Mouse (Mus musculus) left cerebral cortex, postnatal 14 days (tissue): ENCODE measurements around the gene Gm20547. TPM values are rescaled to one million over a fixed set of nuclear protein-coding genes. Genes with fewer than 3 reads are reported as not detected.
"Not testable (repeated sequence)": the region's sequence is repeated elsewhere in the genome, so short reads cannot be mapped to it uniquely, and the experiment has no call there.

Experiments used
- DNase-seq, 2 experiments: peaks; one replicate each; pipeline ENCODE4 v3.0.0; 2021 to 2022; ENCODE audit warnings: low spot score in 2 of 2, mixed read lengths in 1 of 2
- intact Hi-C: fragments of 180-260 bp; cut with DNase I; formaldehyde crosslinking; loops from one replicate; pipeline ENCODE4 v1.15.1; 2025
- microRNA-seq, 2 experiments: library from miRNA; unstranded; fragments of <30 nt; microRNA quantifications; one replicate each; pipeline ENCODE4 v1.2.0; 2022
- total RNA-seq, 2 experiments: library from RNA; stranded (reverse); gene quantifications; 2 replicates each; pipeline ENCODE4 v1.2.3; 2021

The Gm20547 gene
- total RNA-seq, 2 experiments from 2014 or later: 0.26 TPM; not detected in 1

GRCm38 (mm10) chr17:34836155-34836855 lies 45.5 kb downstream of the Gm20547 start:
- intact Hi-C loops: loop anchor here (2.0 to 5.0 kb wide), 2 partner anchors 14 to 184 kb away; partner anchors contain the start of genes Nelfe and Skiv2l
- DNase-seq: no peak

DNA sequence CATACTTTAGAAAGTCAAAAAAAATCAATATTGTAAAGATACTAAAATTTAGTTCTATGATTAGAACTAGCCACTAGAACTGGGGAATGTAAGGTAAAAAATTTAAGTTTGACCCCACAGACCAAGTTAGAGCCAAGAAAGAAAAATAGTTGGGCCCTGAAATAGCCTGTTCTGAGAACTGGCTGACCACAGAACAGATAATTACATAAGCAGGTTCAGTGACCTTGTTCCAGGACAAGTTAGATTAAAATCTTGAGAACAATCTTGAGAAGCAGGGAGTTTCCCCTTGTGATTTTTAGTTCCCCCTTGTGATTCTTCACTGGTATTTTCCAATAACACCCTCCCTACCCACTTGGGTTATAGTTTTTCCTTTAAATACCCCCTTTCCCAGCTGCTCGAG lies 51.1 kb downstream of the Gm20547 start:
- intact Hi-C loops, DNase-seq: not testable (repeated sequence)

- intact Hi-C loops: loop anchor here (5.0 kb wide), 1 partner anchor 83 kb away; no protein-coding TSS in a partner anchor
- no peak for DNase-seq
Measured at GRCm38 (mm10) chr17:34814818-34815370, 66.9 kb downstream of the Gm20547 start.

- intact Hi-C loops: loop anchor here (5.0 kb wide), 1 partner anchor 81 kb away; no protein-coding TSS in a partner anchor
- DNase-seq: peak; percentile 32 to 49
Measured at GRCm38 (mm10) chr17:34813747-34814146, 68.1 kb downstream of the Gm20547 start.

GRCm38 (mm10) chr17:34811275-34811674 lies 70.6 kb downstream of the Gm20547 start:
- no peak for DNase-seq
- intact Hi-C loops: loop anchor here (5.0 kb wide), 1 partner anchor 79 kb away; no protein-coding TSS in a partner anchor

- not testable (repeated sequence) for DNase-seq
- intact Hi-C loops: loop anchor here (5.0 kb wide), 1 partner anchor 79 kb away; no protein-coding TSS in a partner anchor
Measured at GRCm38 (mm10) chr17:34810811-34811210, 71.0 kb downstream of the Gm20547 start.

GRCm38 (mm10) chr17:34810411-34810810 lies 71.4 kb downstream of the Gm20547 start:
- intact Hi-C loops: loop anchor here (5.0 kb wide), 1 partner anchor 78 kb away; no protein-coding TSS in a partner anchor
- DNase-seq: not testable (repeated sequence)

- no peak for DNase-seq
- intact Hi-C loops: loop anchor here (10.0 kb wide), 1 partner anchor 154 kb away; no protein-coding TSS in a partner anchor
Measured at GRCm38 (mm10) chr17:34808599-34809205, 73.1 kb downstream of the Gm20547 start.

GRCm38 (mm10) chr17:34807176-34807575 lies 74.7 kb downstream of the Gm20547 start:
- no peak for DNase-seq
- intact Hi-C loops: loop anchor here (10.0 kb wide), 1 partner anchor 152 kb away; no protein-coding TSS in a partner anchor

Small RNA genes within 50 kb of the gene (microRNA-seq; reads per million reads assigned to microRNA genes)
- 4.0 to 4.4 reads per million in 2 experiments for gene Mir6970
- 1.7 to 4.2 reads per million in 2 experiments for gene Mir6971
- 0 reads per million in 2 experiments for gene Mir6972

Other genes with a start within 250 kb of the Gm20547 start
- gene Fkbpl, start 237.3 kb downstream of the Gm20547 start, total RNA-seq: 10 to 100 TPM; 16.1 to 16.7 TPM
- gene Atf6b, start 234.9 kb downstream of the Gm20547 start, total RNA-seq: 10 to 100 TPM; 76.4 to 80.3 TPM
- gene Tnxb, start 211.5 kb downstream of the Gm20547 start, total RNA-seq: 1 to 10 TPM; 1.5 to 1.8 TPM
- gene C4b, start 138.2 kb downstream of the Gm20547 start, total RNA-seq: 1 to 10 TPM; 5.2 to 8.0 TPM
- gene Cyp21a1, start 77.5 kb downstream of the Gm20547 start, total RNA-seq: not detected
- gene Stk19, start 45.1 kb downstream of the Gm20547 start, total RNA-seq: 10 to 100 TPM; 58.2 to 59.3 TPM
- gene Dxo, start 45.0 kb downstream of the Gm20547 start, total RNA-seq: 10 to 100 TPM; 33.5 to 35.8 TPM
- gene Skiv2l, start 31.8 kb downstream of the Gm20547 start, total RNA-seq: 10 to 100 TPM; 68.5 to 73.1 TPM
- gene Nelfe, start 31.7 kb downstream of the Gm20547 start, total RNA-seq: 10 to 100 TPM; 29.1 to 30.5 TPM
- gene Cfb, start 19.5 kb downstream of the Gm20547 start, total RNA-seq: under 1 TPM in 1 of 2 experiments, not detected in 1; 0.20 TPM
- 1 to 10 TPM; 5.0 to 5.1 TPM for gene Zbtb12, start 2.6 kb downstream of the Gm20547 start, total RNA-seq
- 1 to 10 TPM; 2.5 to 2.9 TPM for gene C2, start 16.2 kb upstream of the Gm20547 start, total RNA-seq
- gene Ehmt2, start 16.4 kb upstream of the Gm20547 start, total RNA-seq: 100 to 1,000 TPM; 166 to 171 TPM
- under 1 TPM; 0.38 to 0.40 TPM for gene Slc44a4, start 32.4 kb upstream of the Gm20547 start, total RNA-seq
- gene Neu1, start 49.2 kb upstream of the Gm20547 start, total RNA-seq: 10 to 100 TPM; 32.1 to 32.8 TPM
- gene Hspa1b, start 77.2 kb upstream of the Gm20547 start, total RNA-seq: 1 to 10 TPM; 3.3 to 3.5 TPM
- not detected for gene Gm20481, start 87.9 kb upstream of the Gm20547 start, total RNA-seq
- 1 to 10 TPM; 5.5 to 6.7 TPM for gene Hspa1a, start 90.1 kb upstream of the Gm20547 start, total RNA-seq
- under 1 TPM; 0.15 TPM for gene Hspa1l, start 90.7 kb upstream of the Gm20547 start, total RNA-seq
- gene Lsm2, start 99.8 kb upstream of the Gm20547 start, total RNA-seq: 10 to 100 TPM; 19.9 to 25.7 TPM
- gene Vars, start 118.9 kb upstream of the Gm20547 start, total RNA-seq: 10 to 100 TPM; 43.1 to 48.6 TPM
- gene Vwa7, start 134.5 kb upstream of the Gm20547 start, total RNA-seq: under 1 TPM; 0.17 to 0.24 TPM
- under 1 TPM in 1 of 2 experiments, not detected in 1; 0.92 TPM for gene Sapcd1, start 146.0 kb upstream of the Gm20547 start, total RNA-seq
- under 1 TPM; 0.59 to 0.75 TPM for gene Msh5, start 164.7 kb upstream of the Gm20547 start, total RNA-seq
- gene Clic1, start 167.9 kb upstream of the Gm20547 start, total RNA-seq: 10 to 100 TPM; 10.1 to 13.8 TPM
- gene Ddah2, start 177.0 kb upstream of the Gm20547 start, total RNA-seq: 10 to 100 TPM; 16.9 to 19.4 TPM
- not detected for gene Ly6g6c, start 183.3 kb upstream of the Gm20547 start, total RNA-seq
- not detected for gene Mpig6b, start 184.1 kb upstream of the Gm20547 start, total RNA-seq
- gene Ly6g6e, start 194.9 kb upstream of the Gm20547 start, total RNA-seq: 1 to 10 TPM; 2.4 to 2.9 TPM
- gene Ly6g6d, start 196.0 kb upstream of the Gm20547 start, total RNA-seq: 1 to 10 TPM in 1 of 2 experiments, not detected in 1; 1.2 TPM
- not detected for gene Ly6g6f, start 203.6 kb upstream of the Gm20547 start, total RNA-seq
- gene Abhd16a, start 207.2 kb upstream of the Gm20547 start, total RNA-seq: 100 to 1,000 TPM; 101 to 113 TPM
- gene Ly6g5c, start 226.2 kb upstream of the Gm20547 start, total RNA-seq: not detected
- gene Ly6g5b, start 233.4 kb upstream of the Gm20547 start, total RNA-seq: under 1 TPM in 1 of 2 experiments, not detected in 1; 0.59 TPM
- gene Gpank1, start 239.4 kb upstream of the Gm20547 start, total RNA-seq: 10 to 100 TPM; 13.2 to 13.8 TPM
- gene Csnk2b, start 240.0 kb upstream of the Gm20547 start, total RNA-seq: 100 to 1,000 TPM; 195 to 225 TPM
- gene D17H6S53E, start 244.3 kb upstream of the Gm20547 start, total RNA-seq: 10 to 100 TPM; 24.6 TPM